Mouse (Mus musculus): ENCODE data around the gene Gm45785. TPM values are rescaled to one million over a fixed set of nuclear protein-coding genes. Genes with fewer than 3 reads are reported as not detected.

The Gm45785 gene
- total and polyA plus RNA-seq, 3 experiments: not detected

- H3K9ac ChIP-seq (ENCODE audit: control insufficient read depth, low read depth, low read length, poor library complexity, severe bottlenecking): no peak within 1 kb of the TSS
- H3K9me3 ChIP-seq (replicated peaks; ENCODE audit: insufficient read depth, low read length): no peaks in the 10 kb centered on the region
- H3K27me3 ChIP-seq (ENCODE audit: control insufficient read depth in 1 of 2, insufficient read depth in 2 of 2, low read length in 2 of 2): peaks cover 6 to 13% of the 10 kb centered on the region in 2 experiments
- no peak for DNase-seq (ENCODE audit: low read depth, low spot score)
- H3K27ac ChIP-seq (ENCODE audit: control insufficient read depth, low read depth, low read length): no peak within 1 kb of the TSS
- peaks cover 3 to 9% of the 10 kb centered on the region in 2 experiments; a peak in 2 of 4 replicates for H3K4me1 ChIP-seq (ENCODE audit: control insufficient read depth in 1 of 2, insufficient read depth in 2 of 2, low read length in 2 of 2)
- no peaks in the 10 kb centered on the region; a peak in 1 of 4 replicates for H3K36me3 ChIP-seq (ENCODE audit: control insufficient read depth in 1 of 2, insufficient read depth in 2 of 2, low read length in 2 of 2)
- TF ChIP-seq RAD21 (IDR thresholded peaks at IDR 0.05; ENCODE audit: low read depth, low read length) (no peak), TBP (IDR thresholded peaks at IDR 0.05; ENCODE audit: low read depth, low read length) (no peak), MYC (IDR thresholded peaks at IDR 0.05; ENCODE audit: low read depth, low read length) (no peak), TCF12 (IDR thresholded peaks at IDR 0.05; ENCODE audit: low read depth, low read length) (no peak), MAX (IDR thresholded peaks at IDR 0.05; ENCODE audit: low read length) (no peak), USF1 (IDR thresholded peaks at IDR 0.05; ENCODE audit: low read depth, low read length) (no peak), MYB (IDR thresholded peaks at IDR 0.05; ENCODE audit: low read depth, low read length) (no peak), SMC3 (IDR thresholded peaks at IDR 0.05; ENCODE audit: low read depth, low read length) (no peak), E2F4 (IDR thresholded peaks at IDR 0.05; ENCODE audit: borderline replicate concordance, low read depth, low read length) (no peak), EP300 (IDR thresholded peaks at IDR 0.05; ENCODE audit: low read depth in 1 of 2, low read length in 2 of 2) (no peak), GABPA (IDR thresholded peaks at IDR 0.05; ENCODE audit: low read depth, low read length) (no peak), MEF2A (IDR thresholded peaks at IDR 0.05; ENCODE audit: extremely low read depth, insufficient replicate concordance, low read depth, low read length, poor library complexity, severe bottlenecking) (no peak), SIN3A (IDR thresholded peaks at IDR 0.05; ENCODE audit: low read length) (no peak), ZMIZ1 (IDR thresholded peaks at IDR 0.05; ENCODE audit: low read depth, low read length) (no peak), USF2 (IDR thresholded peaks at IDR 0.05; ENCODE audit: borderline replicate concordance in 1 of 2, insufficient read depth in 1 of 2, low read depth in 1 of 2, low read length in 2 of 2) (no peak), ETS1 (IDR thresholded peaks at IDR 0.05; ENCODE audit: low read depth, low read length) (no peak), ZNF384 (IDR thresholded peaks at IDR 0.05; ENCODE audit: low read depth, low read length) (no peak)
- no peaks in the 10 kb centered on the region for H3K79me2 ChIP-seq (ENCODE audit: control insufficient read depth, insufficient read depth, low read length, poor library complexity)
- no peak within 1 kb of the TSS for H3K4me3 ChIP-seq (ENCODE audit: control insufficient read depth in 1 of 2, insufficient read depth in 1 of 2, low read depth in 2 of 2, low read length in 2 of 2)
Measured at GRCm38 (mm10) chr7:140834968-140835757, 21.0 kb downstream of the Gm45785 start, which contains the start of gene Urah. Gene Urah, plus strand, starts transcription at chr7:140835018.

- peaks cover 6 to 13% of the 10 kb centered on the region in 2 experiments for H3K27me3 ChIP-seq (ENCODE audit: control insufficient read depth in 1 of 2, insufficient read depth in 2 of 2, low read length in 2 of 2)
Measured at GRCm38 (mm10) chr7:140833341-140833740, 22.8 kb downstream of the Gm45785 start.

More at GRCm38 (mm10) chr7:140833341-140833740, 22.8 kb downstream of the Gm45785 start:
- no peak for TF ChIP-seq GABPA (IDR thresholded peaks at IDR 0.05; ENCODE audit: low read depth, low read length)
- no peak for TF ChIP-seq TAL1 (IDR thresholded peaks at IDR 0.05; ENCODE audit: low read length)
- TF ChIP-seq RAD21 (IDR thresholded peaks at IDR 0.05; ENCODE audit: low read depth, low read length): no peak
- no peak for TF ChIP-seq E2F4 (IDR thresholded peaks at IDR 0.05; ENCODE audit: borderline replicate concordance, low read depth, low read length)
- no peak for TF ChIP-seq MAZ (IDR thresholded peaks at IDR 0.05; ENCODE audit: low read depth, low read length)
- no peaks in the 10 kb centered on the region for H3K36me3 ChIP-seq (ENCODE audit: control insufficient read depth in 1 of 2, insufficient read depth in 2 of 2, low read length in 2 of 2)
- peaks cover 2 to 3% of the 10 kb centered on the region in 2 experiments; a peak in 1 of 4 replicates for H3K4me1 ChIP-seq (ENCODE audit: control insufficient read depth in 1 of 2, insufficient read depth in 2 of 2, low read length in 2 of 2)
- H3K79me2 ChIP-seq (ENCODE audit: control insufficient read depth, insufficient read depth, low read length, poor library complexity): no peaks in the 10 kb centered on the region
- H3K4me3 ChIP-seq (ENCODE audit: control insufficient read depth in 1 of 2, insufficient read depth in 1 of 2, low read depth in 2 of 2, low read length in 2 of 2): no peak overlapping the region
- no peak for DNase-seq (ENCODE audit: low read depth, low spot score)
- H3K27ac ChIP-seq (ENCODE audit: control insufficient read depth, low read depth, low read length): no peak overlapping the region
- no peak overlapping the region for H3K9ac ChIP-seq (ENCODE audit: control insufficient read depth, low read depth, low read length, poor library complexity, severe bottlenecking)
- no peaks in the 10 kb centered on the region for H3K9me3 ChIP-seq (replicated peaks; ENCODE audit: insufficient read depth, low read length)

Measured in MEL (cell line).